Mouse (Mus musculus): ENCODE data around the gene Tsc22d4.
"Not testable (repeated sequence)": the region's sequence is repeated elsewhere in the genome, so short reads cannot be mapped to it uniquely, and the experiment has no call there.

The Tsc22d4 gene

DNA sequence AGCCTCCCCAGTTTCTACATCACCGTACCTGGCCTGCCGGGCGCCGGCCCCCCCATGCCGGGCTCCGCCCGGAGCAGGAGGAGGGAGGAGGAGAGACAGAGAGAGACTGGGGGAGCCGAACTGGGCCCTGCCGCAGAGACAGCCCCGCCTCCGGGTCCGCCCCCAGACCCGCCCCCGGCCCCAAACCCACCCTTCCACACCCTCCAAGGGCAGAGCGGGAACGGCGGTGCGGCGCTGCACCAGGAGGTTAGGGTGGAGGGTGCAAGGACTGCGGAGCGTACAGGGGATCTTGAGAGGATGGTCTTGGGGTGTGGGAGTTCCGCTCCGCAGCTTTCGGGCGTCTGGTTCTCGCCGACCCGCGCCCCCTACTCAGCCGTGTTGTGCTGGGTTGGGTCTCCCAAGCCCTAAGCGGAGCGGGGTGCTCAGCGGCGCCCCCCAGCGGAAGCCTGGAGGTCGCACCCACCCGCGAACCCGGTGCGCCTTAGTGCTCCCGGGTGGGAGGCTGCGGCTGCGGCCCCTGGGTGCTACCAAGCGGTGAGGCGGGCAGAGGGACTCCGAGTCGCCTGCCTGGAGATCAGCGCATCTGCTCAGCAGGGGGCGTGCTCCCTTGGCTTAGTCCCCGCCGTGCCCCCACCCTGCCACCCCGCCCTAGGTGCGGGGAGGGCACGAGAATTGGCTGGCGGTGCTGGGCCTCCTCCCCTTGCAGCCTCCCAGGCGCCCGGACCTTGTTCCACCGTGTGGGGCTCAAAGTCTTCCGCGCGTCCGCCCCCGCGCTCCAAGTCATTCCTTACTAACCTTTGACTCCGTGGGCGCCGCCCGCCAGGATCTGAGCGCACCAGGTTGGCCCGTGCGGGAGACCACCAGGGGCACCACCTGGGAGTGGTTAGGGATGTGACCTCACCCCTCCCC, 4.3 kb upstream of the Tsc22d4 start, which contains the start of gene Nyap1:
Nyap1 (minus strand) TSS at position 585 of the 909 bp plus-strand sequence.
- DNase-seq (ENCODE audit: low read depth, low spot score) = peak; percentile 62

DNA sequence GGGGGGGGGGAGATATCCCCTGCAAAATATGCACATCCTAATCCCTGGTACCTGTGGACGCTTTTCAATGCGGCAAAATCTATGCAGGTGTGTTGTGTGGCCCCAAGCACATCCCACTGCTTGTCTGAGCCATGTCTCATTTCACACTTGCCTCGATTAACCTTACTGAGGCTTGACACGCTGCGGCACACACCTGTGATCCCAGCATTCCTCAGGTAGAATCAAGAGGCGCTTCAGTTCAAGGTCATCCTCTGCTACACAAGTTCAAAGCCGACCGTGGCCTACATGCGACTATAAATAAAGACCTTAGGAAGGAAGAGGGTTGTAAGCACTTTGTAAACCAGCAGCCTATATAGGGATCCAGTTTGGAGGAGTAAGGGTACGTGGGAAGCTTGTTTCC, 3.5 kb upstream of the Tsc22d4 start:
- DNase-seq (ENCODE audit: low read depth, low spot score) = no peak

DNA sequence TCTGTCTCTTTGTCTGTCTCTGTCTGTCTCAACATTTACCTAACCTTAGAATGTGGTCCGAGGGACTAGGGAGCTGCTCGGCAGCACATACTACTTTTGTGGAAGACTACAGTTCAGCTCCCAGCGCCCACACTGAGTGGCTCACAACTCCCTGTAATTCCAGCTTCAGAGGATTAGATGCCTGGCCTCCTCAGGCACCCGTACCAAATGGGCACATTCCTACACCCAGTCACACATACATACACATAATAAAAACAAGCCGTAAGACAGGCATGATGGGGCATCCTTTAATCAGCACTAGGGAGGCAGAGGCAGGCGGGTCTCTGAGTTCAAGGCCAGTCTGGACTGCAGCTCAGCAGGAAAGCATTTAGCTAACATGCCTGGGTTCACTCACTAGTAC, 2.7 kb upstream of the Tsc22d4 start:
- no peak for DNase-seq (ENCODE audit: low read depth, low spot score)

- DNase-seq (ENCODE audit: low read depth, low spot score) = no peak
Observed at GRCm38 (mm10) chr5:137744197-137744596, 1.3 kb upstream of the Tsc22d4 start.

DNA sequence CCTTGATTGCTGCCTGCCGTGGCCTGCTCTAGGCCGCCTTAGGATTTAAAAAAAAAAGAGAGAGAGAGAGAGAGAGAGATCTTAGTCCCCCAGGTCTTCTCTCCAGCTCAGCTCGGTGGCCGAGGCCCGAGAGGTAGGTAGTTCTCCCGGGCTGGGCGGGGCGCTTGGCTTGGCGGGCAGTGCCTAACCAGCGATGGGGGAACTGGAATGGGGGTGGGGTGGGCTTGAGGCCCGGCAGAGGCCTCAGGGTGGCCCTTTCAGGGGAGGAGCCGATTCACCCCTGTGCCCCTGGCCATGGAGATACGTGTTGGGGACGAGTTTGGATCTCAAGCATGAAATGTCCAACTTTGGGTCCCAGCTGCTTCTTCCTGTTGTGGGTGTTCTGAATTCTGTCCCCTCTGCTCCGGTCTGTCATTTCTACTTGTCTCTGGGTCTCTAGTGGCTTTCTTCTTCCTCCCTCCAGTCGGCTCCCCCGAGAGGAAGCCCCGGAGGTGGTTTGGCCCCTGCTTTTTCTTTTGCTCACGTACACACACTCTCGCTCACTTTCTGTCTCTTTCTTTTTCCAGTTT, 836 bp downstream of the Tsc22d4 start:
- DNase-seq (ENCODE audit: low read depth, low spot score) = peak; percentile 55

DNA sequence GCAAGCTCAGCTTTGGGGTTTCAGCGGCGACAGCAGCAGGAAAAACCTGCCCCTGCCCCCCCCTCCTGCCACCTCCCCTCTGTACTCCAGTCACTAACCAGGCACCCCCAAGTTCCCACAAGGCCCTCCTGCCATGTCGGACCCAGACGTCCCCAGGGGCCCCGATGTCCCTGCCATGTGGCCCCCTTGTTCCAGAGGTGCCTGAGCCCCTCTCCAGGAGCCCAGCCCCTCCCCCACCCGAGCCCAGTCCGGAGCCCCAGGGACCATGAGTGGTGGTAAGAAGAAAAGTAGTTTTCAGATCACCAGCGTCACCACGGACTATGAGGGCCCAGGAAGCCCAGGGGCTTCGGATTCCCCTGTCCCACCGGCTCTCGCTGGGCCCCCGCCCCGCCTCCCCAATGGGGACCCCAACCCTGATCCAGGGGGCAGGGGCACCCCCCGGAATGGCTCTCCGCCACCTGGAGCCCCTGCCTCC, 1.4 kb downstream of the Tsc22d4 start:
- no peak for DNase-seq (ENCODE audit: low read depth, low spot score)

- no peak for DNase-seq (ENCODE audit: low read depth, low spot score)
Observed at GRCm38 (mm10) chr5:137747326-137747961, 1.9 kb downstream of the Tsc22d4 start.

- DNase-seq (ENCODE audit: low read depth, low spot score) = no peak
Observed at GRCm38 (mm10) chr5:137748130-137748770, 2.7 kb downstream of the Tsc22d4 start.

DNA sequence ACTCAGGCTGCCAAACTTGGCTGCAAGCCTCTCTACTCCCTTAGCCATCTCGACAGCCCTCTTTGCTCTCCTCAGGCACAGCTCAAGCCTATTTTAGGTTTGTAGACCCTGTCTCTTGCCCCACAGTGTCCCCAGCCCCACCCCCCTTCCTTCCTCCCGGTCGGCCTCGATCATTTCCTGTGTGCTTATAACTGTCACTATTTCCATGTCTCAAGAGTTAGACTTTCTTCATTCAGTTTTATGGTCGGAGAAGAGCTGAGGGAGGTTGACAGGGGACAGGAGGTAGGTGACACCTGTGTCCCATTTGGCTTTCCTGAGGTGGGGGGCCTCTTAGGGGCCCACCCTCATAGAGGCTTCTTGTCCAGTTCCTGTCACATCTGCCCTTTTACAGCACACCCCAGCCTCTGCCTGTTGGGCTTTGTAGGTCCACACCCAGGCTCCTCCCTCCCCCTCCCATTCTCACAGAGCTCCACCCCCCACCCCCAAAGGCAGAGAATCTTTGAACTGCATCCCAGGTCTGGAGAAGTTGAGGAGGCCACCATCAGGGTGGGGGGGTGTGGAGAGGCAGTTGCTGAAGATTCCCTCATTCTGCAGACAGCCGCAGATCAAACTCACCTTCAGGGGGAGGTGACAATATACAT, 3.8 kb downstream of the Tsc22d4 start:
- no peak for DNase-seq (ENCODE audit: low read depth, low spot score)

GRCm38 (mm10) chr5:137750212-137750611, 4.7 kb downstream of the Tsc22d4 start:
- not testable (repeated sequence) for DNase-seq (ENCODE audit: low read depth, low spot score)

GRCm38 (mm10) chr5:137751221-137751887, 5.8 kb downstream of the Tsc22d4 start:
- DNase-seq (ENCODE audit: low read depth, low spot score) = no peak

DNA sequence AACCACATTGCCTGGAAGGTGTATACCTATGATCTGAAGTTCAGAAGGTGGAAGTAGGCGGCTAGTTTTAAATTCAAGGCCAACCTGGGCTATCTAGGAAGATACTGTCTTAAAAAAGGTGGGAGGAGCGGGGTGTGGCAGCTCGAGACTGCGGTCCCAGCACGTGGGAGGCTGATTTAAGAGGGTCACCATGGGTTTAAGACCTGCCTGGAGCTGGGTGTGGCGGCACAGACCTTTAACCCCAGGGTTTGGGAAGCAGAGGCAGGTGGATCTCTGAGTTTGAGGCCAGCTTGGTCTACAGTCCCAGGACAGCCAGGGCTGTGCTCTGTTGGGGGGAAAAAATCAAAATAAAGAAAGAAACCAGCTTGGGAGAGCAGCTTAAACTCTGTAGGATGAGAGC, 6.5 kb downstream of the Tsc22d4 start:
- DNase-seq (ENCODE audit: low read depth, low spot score) = no peak

GRCm38 (mm10) chr5:137753111-137753832, 7.7 kb downstream of the Tsc22d4 start:
- no peak for DNase-seq (ENCODE audit: low read depth, low spot score)

DNA sequence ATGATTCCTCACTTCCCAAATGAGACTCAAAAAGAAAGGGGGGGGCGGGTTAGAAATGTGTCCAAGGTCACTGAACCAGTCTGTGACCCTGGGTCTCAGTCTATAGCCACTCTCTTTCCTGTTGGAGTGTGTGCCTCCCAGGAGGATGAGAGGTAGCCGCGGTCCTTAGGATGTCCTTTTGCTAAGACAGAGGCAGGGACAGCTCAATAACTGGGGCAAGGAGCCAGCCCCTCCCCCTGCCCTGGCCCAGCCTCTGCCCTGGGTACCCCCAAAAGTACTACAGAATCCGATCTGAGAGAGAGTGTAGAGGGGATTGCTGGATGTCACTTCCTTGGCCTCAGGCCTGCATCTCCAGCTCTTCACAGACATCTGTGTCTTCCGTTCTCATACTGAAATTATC, 9.9 kb downstream of the Tsc22d4 start:
- DNase-seq (ENCODE audit: low read depth, low spot score) = no peak

DNA sequence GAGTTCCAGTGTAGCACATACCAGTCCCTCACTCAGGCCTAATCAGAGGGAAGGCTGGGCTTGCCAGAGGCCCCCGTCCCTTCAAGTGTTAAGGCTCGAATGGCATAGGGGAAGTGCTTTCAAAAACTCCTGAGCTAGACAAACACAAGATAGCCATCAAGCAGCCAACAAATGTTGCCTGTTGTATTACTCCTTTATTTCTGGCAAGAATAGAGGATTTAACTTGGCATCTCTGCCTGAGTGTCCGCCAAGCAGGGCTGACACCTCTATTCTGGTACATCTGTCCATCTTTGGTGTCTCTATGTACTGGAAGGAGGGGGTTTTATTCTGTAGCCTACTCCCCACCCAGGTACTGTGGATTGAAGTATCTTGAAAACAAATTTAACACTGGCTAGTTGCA, 10.6 kb downstream of the Tsc22d4 start:
- no peak for DNase-seq (ENCODE audit: low read depth, low spot score)

GRCm38 (mm10) chr5:137756882-137757661, 11.5 kb downstream of the Tsc22d4 start:
- DNase-seq (ENCODE audit: low read depth, low spot score) = peak; percentile 77

DNA sequence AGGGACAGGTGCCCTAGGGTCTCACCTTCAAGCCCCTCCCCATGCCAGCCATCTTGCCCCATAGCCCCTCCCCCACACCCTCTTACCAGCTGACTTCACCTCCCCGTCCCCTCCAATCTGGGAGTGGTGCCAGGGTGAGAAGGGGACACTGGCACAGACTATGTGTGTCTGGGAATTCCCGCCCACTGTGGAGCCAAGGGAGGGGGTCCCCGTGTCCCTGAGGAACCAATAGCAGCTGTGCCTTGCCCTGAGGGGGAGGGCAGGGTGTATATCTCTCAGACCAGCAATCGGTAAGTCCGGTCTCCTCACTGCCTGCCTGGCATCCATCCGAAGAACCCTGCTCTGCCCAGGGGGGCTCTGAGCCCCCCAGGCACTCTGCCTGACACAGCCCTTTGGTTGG, 12.4 kb downstream of the Tsc22d4 start:
- no peak for DNase-seq (ENCODE audit: low read depth, low spot score)

DNA sequence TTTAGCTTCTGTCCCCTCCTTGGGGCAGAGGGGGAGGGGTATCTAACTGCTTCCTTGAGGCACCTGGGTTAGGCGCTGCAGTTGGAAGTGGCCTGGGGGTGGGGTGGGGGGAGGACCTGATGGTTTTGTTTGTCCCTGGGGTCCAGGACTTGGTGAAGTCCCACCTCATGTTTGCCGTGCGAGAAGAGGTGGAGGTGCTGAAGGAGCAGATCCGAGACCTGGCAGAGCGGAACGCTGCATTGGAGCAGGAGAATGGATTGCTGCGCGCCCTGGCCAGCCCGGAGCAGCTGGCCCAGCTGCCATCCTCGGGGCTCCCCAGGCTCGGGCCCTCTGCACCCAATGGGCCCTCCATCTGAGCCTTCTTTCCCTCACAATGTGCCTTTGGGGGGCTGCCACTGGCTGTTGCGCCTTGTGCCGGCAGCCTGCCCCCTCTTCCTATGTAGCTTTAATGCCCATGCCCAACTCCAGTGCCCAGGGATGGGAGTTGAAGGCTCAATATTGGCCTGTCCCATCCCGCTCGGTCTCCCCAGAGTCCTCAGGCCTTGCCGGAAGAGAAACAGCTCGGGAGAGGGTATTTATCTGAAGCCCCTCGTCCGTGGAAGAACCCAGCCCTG, 13.5 kb downstream of the Tsc22d4 start:
- DNase-seq (ENCODE audit: low read depth, low spot score) = no peak

- peak; percentile 73 for DNase-seq (ENCODE audit: low read depth, low spot score)
Observed at GRCm38 (mm10) chr5:137759971-137760412, 14.5 kb downstream of the Tsc22d4 start.
